14 mouse cellular contexts compared by ENCODE assay signal in the genomic region with DNA sequence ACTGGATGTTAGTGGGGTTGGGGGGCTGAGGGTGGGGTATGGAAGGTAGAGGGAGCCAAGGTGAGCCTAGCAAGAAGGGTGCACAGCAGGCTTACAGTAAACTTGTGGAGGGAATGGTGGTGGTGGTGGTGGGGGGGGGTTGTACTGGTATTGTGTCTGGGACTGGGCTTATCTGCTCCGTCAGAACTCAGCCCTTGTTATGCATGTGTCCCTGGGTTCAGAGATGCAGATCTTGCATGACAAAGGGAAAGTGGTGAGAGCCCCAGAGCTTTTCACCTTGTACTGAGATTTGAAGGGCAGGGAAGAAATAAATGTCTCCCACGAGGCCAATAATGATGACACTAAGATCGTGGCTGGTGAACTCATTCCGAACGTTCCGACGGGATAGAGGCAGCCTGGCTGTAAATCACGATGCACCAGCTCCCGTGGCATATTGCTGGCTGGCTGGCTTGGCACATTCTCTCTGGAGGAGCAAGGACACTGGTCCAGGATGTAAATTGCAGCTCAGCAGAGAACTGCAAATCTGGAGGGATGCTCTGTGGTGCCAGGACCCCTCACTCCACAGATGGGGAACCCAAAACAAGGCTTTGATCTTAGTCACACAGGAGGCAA.
DNase-seq lines count a peak whose midpoint lies in the region; ATAC-seq and TF ChIP-seq lines count a peak whose summit lies in the region.
"Had no signal": no experiment of that assay in that cellular context is flagged by ENCODE, and none has a peak within 500 bp of the region (broad histone marks: within the 10 kb centered on the region; RNA-seq: fewer than 3 reads in every experiment).

No protein-coding gene starts in this region.

- ATAC-seq in hindbrain, embryonic 13.5 days (ENCODE audit: low FRiP score) = no peak; the same call in 1 of the 2 replicates
- no peak for ATAC-seq in stomach, postnatal 0 days (ENCODE audit: low FRiP score, low TSS enrichment)

- TF ChIP-seq EP300 in ES-Bruce4 (IDR thresholded peaks at IDR 0.05; ENCODE audit: insufficient read depth, low read depth, low read length) = peak; percentile 94
- no peak for TF ChIP-seq EP300 in stomach, postnatal 0 days (optimal IDR thresholded peaks at IDR 0.05)

- H3K27ac ChIP-seq in hindbrain, embryonic 13.5 days = no peak overlapping the region; the same call in 1 of the 2 replicates
- no peak overlapping the region for H3K27ac ChIP-seq in hindbrain, embryonic 10.5 days
- H3K27ac ChIP-seq in ES-Bruce4 (ENCODE audit: insufficient read depth, low read length) (0 out of 2 replicates have a peak overlapping the region, but pooled peaks have one; percentile 12), ES-E14 (ENCODE audit: insufficient read depth, low read depth, low read length, poor library complexity, severe bottlenecking) (peak overlapping the region; percentile 29; the same call in 1 of the 2 replicates)
- no peak overlapping the region for H3K27ac ChIP-seq in stomach, postnatal 0 days (replicated peaks)
- H3K27ac ChIP-seq: embryonic facial prominence, embryonic 13.5 days; limb, embryonic 15.5 days had no signal

- 0 out of 2 replicates have a peak overlapping the region, but pooled peaks have one; percentile 3 for H3K4me2 ChIP-seq in hindbrain, embryonic 13.5 days
- no peak overlapping the region for H3K4me2 ChIP-seq in stomach, postnatal 0 days (replicated peaks; ENCODE audit: low read depth)
- H3K4me2 ChIP-seq: embryonic facial prominence, embryonic 13.5 days; limb, embryonic 15.5 days had no signal

- intact Hi-C loops in gastrocnemius, postnatal 14 days (cut with DNase I; ENCODE audit: low total_unique reads) = no loop called here

- peaks cover 17% of the 10 kb centered on the region for H3K4me1 ChIP-seq in hindbrain, embryonic 13.5 days (replicated peaks)
- no peaks in the 10 kb centered on the region for H3K4me1 ChIP-seq in hindbrain, embryonic 10.5 days (replicated peaks)
- H3K4me1 ChIP-seq in ES-Bruce4 (ENCODE audit: control insufficient read depth, insufficient read depth, low read length) (peaks cover 22% of the 10 kb centered on the region), ES-E14 (ENCODE audit: control insufficient read depth in 2 of 2, insufficient read depth in 2 of 2, low read length in 2 of 2, poor library complexity in 1 of 2) (peaks cover 19 to 31% of the 10 kb centered on the region in 2 experiments)
- no peaks in the 10 kb centered on the region for H3K4me1 ChIP-seq in stomach, postnatal 0 days (replicated peaks; ENCODE audit: control insufficient read depth, insufficient read depth)
- H3K4me1 ChIP-seq: embryonic facial prominence, embryonic 13.5 days; limb, embryonic 15.5 days had no signal

- in situ Hi-C loops in ES-E14 (cut with MboI; ENCODE audit: low sequenced_read_pairs in 2 of 2, unreplicated experiment in 2 of 2) = no loop called here

- WGBS in hindbrain, embryonic 13.5 days = 20% methylated on average over 9 of the region's 9 CpGs
- WGBS in hindbrain, embryonic 10.5 days = 31% methylated on average over 9 of the region's 9 CpGs
- 26% methylated on average over 9 of the region's 9 CpGs for WGBS in stomach, postnatal 0 days

- no peaks in the 10 kb centered on the region for H3K27me3 ChIP-seq in hindbrain, embryonic 13.5 days
- no peaks in the 10 kb centered on the region for H3K27me3 ChIP-seq in hindbrain, embryonic 10.5 days (ENCODE audit: insufficient read depth, poor library complexity, severe bottlenecking)
- H3K27me3 ChIP-seq in ES-Bruce4 (ENCODE audit: control insufficient read depth, insufficient read depth, low read length, poor library complexity, severe bottlenecking) = no peaks in the 10 kb centered on the region
- no peaks in the 10 kb centered on the region for H3K27me3 ChIP-seq in stomach, postnatal 0 days (ENCODE audit: control insufficient read depth, insufficient read depth, low read length)
- H3K27me3 ChIP-seq: embryonic facial prominence, embryonic 13.5 days; limb, embryonic 15.5 days had no signal

- no peak overlapping the region for H3K4me3 ChIP-seq in hindbrain, embryonic 13.5 days
- no peak overlapping the region for H3K4me3 ChIP-seq in hindbrain, embryonic 10.5 days
- H3K4me3 ChIP-seq in ES-Bruce4 (ENCODE audit: low read depth, low read length) = no peak overlapping the region
- H3K4me3 ChIP-seq in ES-E14 (ENCODE audit: insufficient read depth in 1 of 2, low read depth in 1 of 2, low read length in 2 of 2, poor library complexity in 1 of 2, severe bottlenecking in 1 of 2) = no peak overlapping the region
- H3K4me3 ChIP-seq in stomach, postnatal 0 days (ENCODE audit: low read depth, low read length) = no peak overlapping the region
- H3K4me3 ChIP-seq: embryonic facial prominence, embryonic 13.5 days; limb, embryonic 15.5 days had no signal

- no peak overlapping the region for H3K9ac ChIP-seq in hindbrain, embryonic 13.5 days
- H3K9ac ChIP-seq in ES-Bruce4 (ENCODE audit: low read depth, poor library complexity, severe bottlenecking) = no peak overlapping the region
- no peak overlapping the region for H3K9ac ChIP-seq in ES-E14 (ENCODE audit: insufficient read depth, low read depth, low read length, poor library complexity, severe bottlenecking)
- no peak overlapping the region for H3K9ac ChIP-seq in stomach, postnatal 0 days (ENCODE audit: low read length)
- H3K9ac ChIP-seq: embryonic facial prominence, embryonic 13.5 days; limb, embryonic 15.5 days had no signal

- no peak for DNase-seq in hindbrain, embryonic 10.5 days (ENCODE audit: low spot score)
- no peak for DNase-seq in ES-E14 (ENCODE audit: low read depth, low spot score)
- peak; percentile 32 for DNase-seq in adrenal gland, postnatal 25 days
- no peak for DNase-seq in urinary bladder, postnatal 4 days (ENCODE audit: low spot score in 2 of 2)
- no peak for DNase-seq in stomach, postnatal 0 days (ENCODE audit: low spot score)
- DNase-seq in gastrocnemius, postnatal 14 days = no peak
- DNase-seq: cerebellum, postnatal 36 days; gastrocnemius, postnatal 25 days; kidney, adult 8-10 months; kidney, postnatal 25 days had no signal

- no peak for TF ChIP-seq POLR2A in ES-Bruce4 (IDR thresholded peaks at IDR 0.05; ENCODE audit: insufficient read depth, low read length)

- TF ChIP-seq CTCF in ES-Bruce4 (IDR thresholded peaks at IDR 0.05; ENCODE audit: low read depth, low read length) = no peak
- TF ChIP-seq CTCF in stomach, postnatal 0 days (IDR thresholded peaks at IDR 0.05; ENCODE audit: low read depth) = no peak

- H3K36me3 ChIP-seq in hindbrain, embryonic 13.5 days = no peaks in the 10 kb centered on the region
- H3K36me3 ChIP-seq in hindbrain, embryonic 10.5 days = no peaks in the 10 kb centered on the region
- H3K36me3 ChIP-seq in ES-Bruce4 (ENCODE audit: control insufficient read depth, insufficient read depth, low read length, poor library complexity, severe bottlenecking) (no peaks in the 10 kb centered on the region), ES-E14 (ENCODE audit: control insufficient read depth, insufficient read depth, low read length, poor library complexity, severe bottlenecking) (no peaks in the 10 kb centered on the region)
- no peaks in the 10 kb centered on the region for H3K36me3 ChIP-seq in stomach, postnatal 0 days (ENCODE audit: control insufficient read depth, insufficient read depth, low read length)
- H3K36me3 ChIP-seq: embryonic facial prominence, embryonic 13.5 days; limb, embryonic 15.5 days had no signal

- H3K9me3 ChIP-seq in hindbrain, embryonic 13.5 days = no peaks in the 10 kb centered on the region
- H3K9me3 ChIP-seq in hindbrain, embryonic 10.5 days = no peaks in the 10 kb centered on the region
- peaks cover 7% of the 10 kb centered on the region; the same call in 1 of the 2 replicates for H3K9me3 ChIP-seq in ES-Bruce4 (replicated peaks; ENCODE audit: control insufficient read depth, insufficient read depth, low read length, poor library complexity, severe bottlenecking)
- H3K9me3 ChIP-seq in ES-E14 (ENCODE audit: control insufficient read depth, insufficient read depth, low read depth, low read length) = no peaks in the 10 kb centered on the region
- H3K9me3 ChIP-seq in stomach, postnatal 0 days (ENCODE audit: control insufficient read depth, low read length) = no peaks in the 10 kb centered on the region
- H3K9me3 ChIP-seq: embryonic facial prominence, embryonic 13.5 days; limb, embryonic 15.5 days had no signal

TF ChIP-seq in ES-E14, 5 proteins besides CTCF, POLR2A, EP300 and RAD21:
- TF ChIP-seq ZNF384 (IDR thresholded peaks at IDR 0.05; ENCODE audit: low read depth, low read length) (no peak), MAFK (IDR thresholded peaks at IDR 0.05; ENCODE audit: insufficient read depth, low read depth, low read length) (no peak), CHD2 (IDR thresholded peaks at IDR 0.05; ENCODE audit: low read depth, low read length) (peak; percentile 16; the same call in 1 of the 2 replicates), ZC3H11A (IDR thresholded peaks at IDR 0.05; ENCODE audit: borderline replicate concordance, low read depth, low read length) (no peak), HCFC1 (IDR thresholded peaks at IDR 0.05; ENCODE audit: borderline replicate concordance, insufficient read depth, low read length) (no peak)

Comparison
In these comparisons a context has a peak if more than half of its experiments do, and no peak if none do; other contexts are left out.
1. H3K27ac ChIP-seq: peak in ES-Bruce4 (single experiment) and ES-E14 (single experiment); none in hindbrain, embryonic 13.5 days (single experiment), hindbrain, embryonic 10.5 days (single experiment) and stomach, postnatal 0 days (single experiment).